Mouse (Mus musculus) C2C12 (cell line): ENCODE measurements around the gene Tcl1b5. TPM values are rescaled to one million over a fixed set of nuclear protein-coding genes. Genes with fewer than 3 reads are reported as not detected.
"Not testable (repeated sequence)": the region's sequence is repeated elsewhere in the genome, so short reads cannot be mapped to it uniquely, and the experiment has no call there.

Experiments used
- H3K27me3 ChIP-seq: one replicate; pipeline ENCODE4 v1.6.1; 2011; ENCODE audit not compliant: control insufficient read depth, insufficient read depth, insufficient read length
- H3K36me3 ChIP-seq: one replicate; pipeline ENCODE4 v1.6.1; 2011; ENCODE audit not compliant: control insufficient read depth, insufficient read depth
- H3K4me3 ChIP-seq: one replicate; pipeline ENCODE4 v1.5.1; 2011; ENCODE audit warnings: mild to moderate bottlenecking, control low read depth; ENCODE audit not compliant: poor library complexity, insufficient read depth, severe bottlenecking
- H3K79me2 ChIP-seq: one replicate; pipeline ENCODE4 v1.6.1; 2011; ENCODE audit not compliant: control insufficient read depth, insufficient read depth
- H3K79me3 ChIP-seq: one replicate; pipeline ENCODE4 v1.6.1; 2011; ENCODE audit warnings: low read depth, control low read depth
- H3ac ChIP-seq: one replicate; pipeline ENCODE3; 2011; ENCODE audit warnings: low read depth; ENCODE audit not compliant: control insufficient read depth, insufficient read length
- CEBPB ChIP-seq: IDR thresholded peaks from one replicate; pipeline ENCODE4 v1.6.1; 2011; ENCODE audit warnings: low read depth, mild to moderate bottlenecking, control low read depth, moderate library complexity
- CTCF ChIP-seq: IDR thresholded peaks from one replicate; pipeline ENCODE4 v1.5.1; 2011; ENCODE audit not compliant: control insufficient read depth, insufficient read depth, insufficient read length
- FOSL1 ChIP-seq: IDR thresholded peaks from one replicate; pipeline ENCODE4 v1.8.0; 2011; ENCODE audit warnings: mild to moderate bottlenecking, low read length; ENCODE audit not compliant: poor library complexity, insufficient read depth, severe bottlenecking
- MAX ChIP-seq: IDR thresholded peaks from one replicate; pipeline ENCODE4 v1.6.1; 2011; ENCODE audit warnings: mild to moderate bottlenecking, control low read depth
- MYOD1 ChIP-seq: IDR thresholded peaks from one replicate; pipeline ENCODE4 v1.6.1; 2011; ENCODE audit warnings: low read depth; ENCODE audit not compliant: control insufficient read depth, insufficient read length
- MYOG ChIP-seq: IDR thresholded peaks from one replicate; pipeline ENCODE4 v1.6.1; 2011; ENCODE audit not compliant: control insufficient read depth, insufficient read length; ENCODE audit errors: extremely low read depth
- USF1 ChIP-seq: IDR thresholded peaks from one replicate; pipeline ENCODE4 v1.6.1; 2011; ENCODE audit warnings: low read depth, mild to moderate bottlenecking, control low read depth, moderate library complexity
- polyA plus RNA-seq: library from polyadenylated mRNA; unstranded; fragments of >200 nt; fragmentation: generic; extraction: Trizol; gene quantifications from one replicate; pipeline ENCODE4 v1.2.1, GENCODE M21; 2012; ENCODE audit warnings: missing spikeins

Tcl1b5 gene
- polyA plus RNA-seq, 1 experiment: not detected

DNA sequence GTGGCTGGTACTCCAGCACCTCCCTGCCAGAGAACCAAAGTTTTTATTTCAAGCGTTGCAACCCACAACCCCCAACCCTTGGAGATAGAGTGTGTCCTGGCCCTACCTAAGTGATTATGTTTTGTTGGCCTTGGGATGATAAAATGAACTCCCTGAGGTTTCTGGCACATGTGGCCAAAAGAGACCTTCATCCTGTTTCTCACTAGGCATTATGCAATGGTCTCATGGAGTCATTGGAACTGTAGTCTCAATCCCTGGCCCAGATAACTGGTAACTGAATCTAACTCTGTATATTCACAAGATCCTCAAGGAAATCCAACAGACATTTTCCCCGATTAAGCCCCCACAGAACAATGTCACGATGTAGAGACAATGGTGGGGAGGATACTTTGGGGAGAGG, 33.0 kb upstream of the Tcl1b5 start:
- Histone ChIP-seq H3K4me3 (no peak overlapping the region), H3ac (no peak overlapping the region), H3K79me3 (no peaks in the 10 kb centered on the region), H3K27me3 (no peaks in the 10 kb centered on the region), H3K36me3 (no peaks in the 10 kb centered on the region), H3K79me2 (no peaks in the 10 kb centered on the region)
- TF ChIP-seq FOSL1 (no peak), MYOG (no peak), MAX (no peak), CEBPB (no peak), CTCF (no peak), MYOD1 (no peak), USF1 (no peak)

DNA sequence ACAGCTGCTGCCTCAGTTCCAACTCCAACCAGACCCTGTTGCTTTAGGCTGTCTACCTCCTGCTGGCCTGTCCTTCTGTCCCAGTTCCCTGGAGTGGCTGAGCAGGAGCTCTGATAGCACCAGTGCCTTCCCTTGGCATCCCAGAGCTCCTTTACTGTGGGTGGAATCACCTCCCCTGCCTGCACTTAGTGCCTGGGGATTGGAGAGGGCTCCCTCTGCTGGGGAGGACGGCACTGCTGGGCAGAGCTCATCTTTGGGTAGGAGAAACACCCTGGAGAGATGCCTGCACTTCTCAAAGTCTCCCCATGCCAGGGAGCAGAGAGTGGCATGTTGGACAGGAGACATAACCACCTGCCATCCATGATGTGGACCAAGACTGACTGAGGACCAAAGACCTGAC, 31.2 kb upstream of the Tcl1b5 start:
- not testable (repeated sequence) for H3K79me3 ChIP-seq, H3K79me2 ChIP-seq, H3K36me3 ChIP-seq, H3K4me3 ChIP-seq, H3K27me3 ChIP-seq, H3ac ChIP-seq

DNA sequence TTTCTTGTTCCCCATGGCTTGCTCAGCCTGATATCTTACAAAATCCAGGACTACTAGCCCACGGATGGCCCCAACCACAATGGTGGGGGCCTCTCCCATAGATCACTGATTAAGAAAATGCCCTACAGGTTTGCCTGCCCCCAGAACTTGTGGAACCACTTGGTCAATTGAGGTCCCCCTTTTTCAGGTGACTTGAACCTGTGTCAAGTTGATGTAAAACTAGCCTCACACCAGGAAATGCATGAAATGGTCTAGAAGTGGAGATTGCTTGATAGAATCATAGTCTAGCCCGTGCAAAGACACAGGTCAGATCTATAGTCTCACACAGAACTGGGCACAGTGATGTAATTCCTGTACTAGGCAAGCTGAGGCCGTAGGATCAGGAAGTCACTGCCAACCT, 30.4 kb upstream of the Tcl1b5 start, which contains the start of gene Tcl1b2:
Gene Tcl1b2 (plus strand): TSS at position 301 of the 400 bp plus-strand sequence.
- no peaks in the 10 kb centered on the region for H3K79me2 ChIP-seq
- H3ac ChIP-seq: no peak within 1 kb of the TSS
- no peaks in the 10 kb centered on the region for H3K79me3 ChIP-seq
- H3K27me3 ChIP-seq: no peaks in the 10 kb centered on the region
- no peak within 1 kb of the TSS for H3K4me3 ChIP-seq
- no peaks in the 10 kb centered on the region for H3K36me3 ChIP-seq
- TF ChIP-seq CTCF (no peak), MAX (no peak), MYOD1 (no peak), CEBPB (no peak), MYOG (no peak), FOSL1 (no peak), USF1 (no peak)

DNA sequence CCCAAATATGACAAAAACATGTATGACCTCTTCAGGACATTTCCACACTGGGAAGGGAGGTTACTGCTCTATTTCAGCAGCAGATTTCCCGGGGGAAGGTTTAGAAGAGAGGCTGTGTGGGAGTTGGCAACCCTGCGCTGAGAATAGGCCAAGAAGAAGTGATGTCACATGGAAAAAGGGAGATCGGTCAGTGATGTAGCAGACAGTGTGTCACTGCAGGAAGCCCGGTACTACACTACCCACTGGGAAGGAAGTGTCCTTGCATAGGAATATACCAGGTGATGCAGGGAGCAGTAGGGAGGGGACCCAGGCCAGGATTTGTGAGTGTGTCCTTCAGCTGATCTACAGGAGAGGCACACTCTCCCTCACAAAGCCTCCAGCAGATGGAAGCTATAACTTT, 20.9 kb upstream of the Tcl1b5 start:
- H3K79me2 ChIP-seq, H3ac ChIP-seq, H3K36me3 ChIP-seq, H3K27me3 ChIP-seq, H3K4me3 ChIP-seq, H3K79me3 ChIP-seq: not testable (repeated sequence)

DNA sequence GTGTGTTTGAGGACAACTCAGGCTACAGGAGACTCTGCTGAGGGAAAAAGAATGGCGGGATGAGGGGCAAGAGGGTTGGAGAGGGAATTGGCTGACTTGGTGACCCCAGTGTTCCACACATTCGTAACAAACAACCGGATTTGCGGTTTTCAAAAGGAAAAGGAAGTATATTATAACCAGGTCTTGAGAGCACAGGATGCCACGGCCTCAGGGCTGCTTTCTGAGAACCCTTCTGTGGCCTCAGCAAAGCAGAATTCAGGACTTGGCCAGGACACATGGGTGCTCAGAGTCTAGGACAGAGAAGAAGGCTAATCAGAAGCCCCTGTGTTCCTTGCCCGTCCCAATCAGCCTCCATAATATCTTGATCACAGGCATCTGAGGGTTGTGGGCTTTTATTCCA, 17.3 kb upstream of the Tcl1b5 start:
- Histone ChIP-seq H3ac (no peak overlapping the region), H3K36me3 (no peaks in the 10 kb centered on the region), H3K79me3 (no peaks in the 10 kb centered on the region), H3K27me3 (no peaks in the 10 kb centered on the region), H3K79me2 (no peaks in the 10 kb centered on the region), H3K4me3 (no peak overlapping the region)
- TF ChIP-seq MAX (no peak), CEBPB (no peak), CTCF (no peak), USF1 (no peak), FOSL1 (no peak), MYOG (no peak), MYOD1 (no peak)

DNA sequence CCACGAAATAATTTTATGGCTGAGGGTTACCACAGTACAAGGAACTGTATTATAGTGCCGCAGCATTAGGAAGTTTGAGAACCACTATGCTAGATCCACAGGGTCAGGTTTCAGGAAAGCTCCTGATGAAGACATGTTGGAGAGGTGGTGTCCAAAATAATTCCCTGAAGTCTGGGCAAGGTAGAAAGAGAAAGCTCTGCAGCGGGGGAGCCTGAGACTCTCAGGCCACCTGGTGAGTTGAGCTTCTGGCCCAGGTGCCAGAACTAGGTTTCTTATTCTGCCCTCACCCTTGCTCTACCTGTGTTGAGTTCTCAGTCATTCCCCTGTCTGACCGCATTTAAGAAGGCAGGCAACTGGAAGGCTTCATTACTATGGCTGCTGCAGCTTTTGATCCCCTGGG, 16.8 kb upstream of the Tcl1b5 start, which contains the start of gene Tcl1b1:
Gene Tcl1b1 (plus strand): TSS at position 301 of the 400 bp plus-strand sequence.
- no peaks in the 10 kb centered on the region for H3K79me2 ChIP-seq
- no peaks in the 10 kb centered on the region for H3K27me3 ChIP-seq
- no peak within 1 kb of the TSS for H3K4me3 ChIP-seq
- H3K79me3 ChIP-seq: no peaks in the 10 kb centered on the region
- H3K36me3 ChIP-seq: no peaks in the 10 kb centered on the region
- H3ac ChIP-seq: no peak within 1 kb of the TSS
- TF ChIP-seq CTCF: no peak
- no peak for TF ChIP-seq MAX
- TF ChIP-seq MYOG: no peak
- TF ChIP-seq FOSL1: no peak
- TF ChIP-seq CEBPB: no peak
- TF ChIP-seq USF1: no peak
- no peak for TF ChIP-seq MYOD1

DNA sequence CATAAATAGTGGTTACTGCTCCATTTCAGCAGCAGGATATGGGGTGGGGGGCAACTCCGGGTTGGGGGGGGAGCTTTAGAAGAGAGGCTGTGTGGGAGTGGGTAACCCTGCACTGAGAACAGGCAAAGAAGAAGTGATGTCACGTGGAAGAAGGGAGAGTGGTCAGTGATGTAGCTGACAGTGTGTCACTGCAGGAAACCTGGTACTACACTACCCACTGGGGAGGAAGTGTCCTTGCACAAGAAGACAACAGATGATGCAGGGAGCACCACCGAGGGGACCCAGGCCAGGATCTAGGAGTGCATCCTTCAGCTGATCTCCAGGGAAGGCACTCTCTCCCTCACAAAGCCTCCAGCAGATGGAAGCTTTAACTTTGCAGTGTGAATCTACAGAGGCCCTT, 9.4 kb upstream of the Tcl1b5 start:
- Histone ChIP-seq H3K36me3 (no peaks in the 10 kb centered on the region), H3K4me3 (no peak overlapping the region), H3K79me3 (no peaks in the 10 kb centered on the region), H3K79me2 (no peaks in the 10 kb centered on the region), H3K27me3 (no peaks in the 10 kb centered on the region), H3ac (no peak overlapping the region)
- TF ChIP-seq FOSL1 (no peak), USF1 (no peak)
